Mouse (Mus musculus): ENCODE measurements around the gene Hic2. TPM values are rescaled to one million over a fixed set of nuclear protein-coding genes. Genes with fewer than 3 reads are reported as not detected.

Gene Hic2
- polyA plus RNA-seq, 1 experiment = 4.1 TPM

- no peaks in the 10 kb centered on the region for H3K4me1 ChIP-seq (ENCODE audit: control insufficient read depth, insufficient read depth, low read length)
- WGBS = 95% methylated on average over 2 of the region's 2 CpGs
- no peak for TF ChIP-seq POLR2A (IDR thresholded peaks at IDR 0.05; ENCODE audit: borderline replicate concordance, insufficient read depth, low read length)
- no peak for TF ChIP-seq CTCF (IDR thresholded peaks at IDR 0.05; ENCODE audit: borderline replicate concordance, insufficient read depth, low read depth, low read length)
Measured at GRCm38 (mm10) chr16:17287103-17287502, 53.7 kb downstream of the Hic2 start.

GRCm38 (mm10) chr16:17291016-17291415 is 57.6 kb downstream of the Hic2 start:
- H3K4me1 ChIP-seq (ENCODE audit: control insufficient read depth, insufficient read depth, low read length) = no peaks in the 10 kb centered on the region
- H3K27ac ChIP-seq (ENCODE audit: insufficient read depth, low read length) = no peak overlapping the region
- no peaks in the 10 kb centered on the region for H3K27me3 ChIP-seq (ENCODE audit: control insufficient read depth, insufficient read depth, low read length)
- DNase-seq = no peak
- TF ChIP-seq POLR2A (IDR thresholded peaks at IDR 0.05; ENCODE audit: borderline replicate concordance, insufficient read depth, low read length) = no peak
- H3K4me3 ChIP-seq (replicated peaks; ENCODE audit: insufficient read depth, low read depth, low read length) = no peak overlapping the region
- 60% methylated on average over 2 of the region's 2 CpGs for WGBS

More at GRCm38 (mm10) chr16:17287103-17287502, 53.7 kb downstream of the Hic2 start:
- H3K27ac ChIP-seq (ENCODE audit: insufficient read depth, low read length) = no peak overlapping the region
- no peaks in the 10 kb centered on the region for H3K27me3 ChIP-seq (ENCODE audit: control insufficient read depth, insufficient read depth, low read length)
- DNase-seq = no peak
- H3K4me3 ChIP-seq (replicated peaks; ENCODE audit: insufficient read depth, low read depth, low read length) = no peak overlapping the region

DNA sequence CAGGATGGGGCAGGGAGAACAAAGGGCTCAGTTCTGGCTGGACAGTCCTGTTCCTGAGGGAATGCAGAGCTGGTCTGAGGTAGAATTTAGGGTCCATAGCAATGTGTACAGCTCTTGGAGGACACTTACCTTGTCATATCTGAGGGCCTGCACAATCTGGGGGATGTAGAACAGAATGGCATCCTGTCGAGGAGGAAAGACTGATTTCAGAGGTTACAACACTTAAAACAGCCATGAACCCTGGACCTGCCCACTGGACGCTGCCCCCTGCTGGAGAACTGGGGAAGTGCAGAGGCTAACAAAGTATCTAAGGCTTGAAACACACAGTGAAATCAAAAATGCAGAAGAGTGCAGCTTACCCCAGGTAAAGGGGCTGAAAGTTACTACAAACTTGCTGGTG is 59.4 kb downstream of the Hic2 start:
- no peak for TF ChIP-seq POLR2A (IDR thresholded peaks at IDR 0.05; ENCODE audit: borderline replicate concordance, insufficient read depth, low read length)
- TF ChIP-seq CTCF (IDR thresholded peaks at IDR 0.05; ENCODE audit: borderline replicate concordance, insufficient read depth, low read depth, low read length) = peak; percentile 92
- peak; percentile 46 to 76 for DNase-seq
- 2% methylated on average over 2 of the region's 2 CpGs for WGBS
- no peak overlapping the region for H3K27ac ChIP-seq (ENCODE audit: insufficient read depth, low read length)
- no peaks in the 10 kb centered on the region for H3K27me3 ChIP-seq (ENCODE audit: control insufficient read depth, insufficient read depth, low read length)
- no peaks in the 10 kb centered on the region for H3K4me1 ChIP-seq (ENCODE audit: control insufficient read depth, insufficient read depth, low read length)
- H3K4me3 ChIP-seq (replicated peaks; ENCODE audit: insufficient read depth, low read depth, low read length) = no peak overlapping the region

GRCm38 (mm10) chr16:17300818-17301217 is 67.4 kb downstream of the Hic2 start:
- H3K4me3 ChIP-seq (replicated peaks; ENCODE audit: insufficient read depth, low read depth, low read length) = no peak overlapping the region
- 95% methylated on average over 3 of the region's 3 CpGs for WGBS
- H3K27me3 ChIP-seq (ENCODE audit: control insufficient read depth, insufficient read depth, low read length) = no peaks in the 10 kb centered on the region
- TF ChIP-seq CTCF (IDR thresholded peaks at IDR 0.05; ENCODE audit: borderline replicate concordance, insufficient read depth, low read depth, low read length) (no peak), POLR2A (IDR thresholded peaks at IDR 0.05; ENCODE audit: borderline replicate concordance, insufficient read depth, low read length) (no peak)
- no peaks in the 10 kb centered on the region for H3K4me1 ChIP-seq (ENCODE audit: control insufficient read depth, insufficient read depth, low read length)
- H3K27ac ChIP-seq (ENCODE audit: insufficient read depth, low read length) = no peak overlapping the region
- no peak for DNase-seq

DNA sequence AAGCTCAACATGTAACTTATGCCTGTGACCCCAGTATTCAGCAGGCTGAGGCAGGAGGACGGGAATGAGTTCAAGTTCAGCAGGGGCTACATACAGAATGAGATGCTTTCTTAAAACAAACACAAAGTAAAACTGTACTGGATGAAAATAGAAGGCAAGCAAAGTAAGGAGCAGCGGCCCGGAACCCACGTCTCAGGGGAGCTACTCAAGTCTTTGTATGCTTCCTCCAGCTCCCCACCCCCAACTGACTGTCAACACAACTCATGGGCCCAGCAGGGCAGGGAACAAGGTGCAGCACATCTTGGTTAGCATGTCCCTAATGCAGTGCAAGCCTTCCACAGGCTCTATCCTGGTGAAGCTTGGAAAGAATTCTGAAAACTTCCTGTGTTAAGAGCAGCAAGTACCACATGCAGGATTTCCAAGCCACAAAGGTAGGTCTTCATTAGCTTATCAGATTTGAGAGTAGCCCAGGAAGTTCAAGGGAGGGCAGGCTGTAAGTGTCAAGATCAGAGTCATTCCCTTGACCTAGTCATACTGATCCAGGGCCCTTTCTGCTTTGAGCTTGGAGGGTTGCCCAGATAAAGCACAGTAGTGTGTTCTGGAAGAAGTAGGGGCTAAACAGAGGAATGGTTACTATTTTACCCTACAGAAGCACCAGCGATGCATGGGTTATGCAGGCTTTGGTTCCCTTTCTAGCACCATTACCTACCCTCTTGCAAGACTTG is 70.3 kb downstream of the Hic2 start:
- TF ChIP-seq POLR2A (IDR thresholded peaks at IDR 0.05; ENCODE audit: borderline replicate concordance, insufficient read depth, low read length) = no peak
- no peaks in the 10 kb centered on the region for H3K4me1 ChIP-seq (ENCODE audit: control insufficient read depth, insufficient read depth, low read length)
- H3K4me3 ChIP-seq (replicated peaks; ENCODE audit: insufficient read depth, low read depth, low read length) = no peak overlapping the region
- 81% methylated on average over 5 of the region's 5 CpGs for WGBS
- H3K27me3 ChIP-seq (ENCODE audit: control insufficient read depth, insufficient read depth, low read length) = no peaks in the 10 kb centered on the region
- DNase-seq = no peak
- H3K27ac ChIP-seq (ENCODE audit: insufficient read depth, low read length) = no peak overlapping the region

GRCm38 (mm10) chr16:17307461-17307860 is 74.1 kb downstream of the Hic2 start:
- TF ChIP-seq CTCF (IDR thresholded peaks at IDR 0.05; ENCODE audit: borderline replicate concordance, insufficient read depth, low read depth, low read length) = no peak
- TF ChIP-seq POLR2A (IDR thresholded peaks at IDR 0.05; ENCODE audit: borderline replicate concordance, insufficient read depth, low read length) = no peak
- H3K4me3 ChIP-seq (replicated peaks; ENCODE audit: insufficient read depth, low read depth, low read length) = no peak overlapping the region
- no peaks in the 10 kb centered on the region for H3K4me1 ChIP-seq (ENCODE audit: control insufficient read depth, insufficient read depth, low read length)
- DNase-seq = no peak
- H3K27me3 ChIP-seq (ENCODE audit: control insufficient read depth, insufficient read depth, low read length) = no peaks in the 10 kb centered on the region
- 83% methylated on average over 5 of the region's 5 CpGs for WGBS
- H3K27ac ChIP-seq (ENCODE audit: insufficient read depth, low read length) = no peak overlapping the region

DNA sequence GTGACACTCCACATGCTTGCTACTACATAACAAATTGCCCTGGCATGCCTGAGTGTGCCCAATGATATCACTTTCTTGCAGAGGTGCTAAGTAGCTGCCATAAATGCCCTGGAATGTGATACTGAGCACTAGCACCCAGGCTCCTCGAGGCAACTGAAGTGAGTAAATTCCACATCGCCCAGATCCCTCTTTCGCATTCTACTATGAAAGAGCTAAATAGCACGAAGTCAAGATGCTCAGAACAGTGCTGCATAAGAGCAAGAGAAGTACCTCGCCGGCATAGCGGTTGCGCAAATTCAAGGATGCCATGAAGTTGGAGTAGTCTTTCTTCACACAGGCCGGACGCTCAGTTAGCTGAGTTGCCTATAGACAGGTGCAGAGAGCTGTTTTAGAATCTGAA is 75.7 kb downstream of the Hic2 start:
- no peak overlapping the region for H3K27ac ChIP-seq (ENCODE audit: insufficient read depth, low read length)
- WGBS = 97% methylated on average over 10 of the region's 10 CpGs
- no peak for TF ChIP-seq CTCF (IDR thresholded peaks at IDR 0.05; ENCODE audit: borderline replicate concordance, insufficient read depth, low read depth, low read length)

GRCm38 (mm10) chr16:17312531-17312930 is 79.2 kb downstream of the Hic2 start:
- Histone ChIP-seq H3K4me3 (replicated peaks; ENCODE audit: insufficient read depth, low read depth, low read length) (no peak overlapping the region), H3K27me3 (ENCODE audit: control insufficient read depth, insufficient read depth, low read length) (no peaks in the 10 kb centered on the region), H3K27ac (ENCODE audit: insufficient read depth, low read length) (no peak overlapping the region), H3K4me1 (ENCODE audit: control insufficient read depth, insufficient read depth, low read length) (no peaks in the 10 kb centered on the region)
- TF ChIP-seq CTCF (IDR thresholded peaks at IDR 0.05; ENCODE audit: borderline replicate concordance, insufficient read depth, low read depth, low read length) = no peak
- no peak for TF ChIP-seq POLR2A (IDR thresholded peaks at IDR 0.05; ENCODE audit: borderline replicate concordance, insufficient read depth, low read length)
- WGBS = 75% methylated on average over 5 of the region's 5 CpGs
- DNase-seq = no peak

More for the DNA sequence above, 75.7 kb downstream of the Hic2 start:
- no peak for DNase-seq
- no peaks in the 10 kb centered on the region for H3K27me3 ChIP-seq (ENCODE audit: control insufficient read depth, insufficient read depth, low read length)
- no peaks in the 10 kb centered on the region for H3K4me1 ChIP-seq (ENCODE audit: control insufficient read depth, insufficient read depth, low read length)
- no peak overlapping the region for H3K4me3 ChIP-seq (replicated peaks; ENCODE audit: insufficient read depth, low read depth, low read length)

Other genes with a start within 250 kb of the Hic2 start
- 2.2 and 2.3 TPM in 2 replicates for gene Ypel1, start 163.9 kb upstream of the Hic2 start, polyA plus RNA-seq (2012; rRNA removed)
- gene Ppil2, start 122.3 kb upstream of the Hic2 start, polyA plus RNA-seq (2012; rRNA removed) = 108 and 111 TPM in 2 replicates
- gene 2610318N02Rik, start 108.4 kb upstream of the Hic2 start, polyA plus RNA-seq (2012; rRNA removed) = 0.81 and 1.2 TPM in 2 replicates
- gene Sdf2l1, start 101.2 kb upstream of the Hic2 start, polyA plus RNA-seq (2012; rRNA removed) = 20.4 and 21.5 TPM in 2 replicates
- 13.8 and 15.3 TPM in 2 replicates for gene Ydjc, start 89.0 kb upstream of the Hic2 start, polyA plus RNA-seq (2012; rRNA removed)
- 1.5 TPM in 2 replicates for gene Ccdc116, start 86.3 kb upstream of the Hic2 start, polyA plus RNA-seq (2012; rRNA removed)
- 128 and 133 TPM in 2 replicates for gene Ube2l3, start 30.9 kb upstream of the Hic2 start, polyA plus RNA-seq (2012; rRNA removed)
- 0.55 and 0.57 TPM in 2 replicates for gene Rimbp3, start 25.0 kb upstream of the Hic2 start, polyA plus RNA-seq (2012; rRNA removed)
- gene Tmem191c, start 42.5 kb downstream of the Hic2 start, polyA plus RNA-seq (2012; rRNA removed) = 59.3 and 66.9 TPM in 2 replicates
- 6.0 and 6.5 TPM in 2 replicates for gene Serpind1, start 97.8 kb downstream of the Hic2 start, polyA plus RNA-seq (2012; rRNA removed)
- 9.4 and 10.1 TPM in 2 replicates for gene Snap29, start 172.4 kb downstream of the Hic2 start, polyA plus RNA-seq (2012; rRNA removed)
- gene Pi4ka, start 172.7 kb downstream of the Hic2 start, polyA plus RNA-seq (2012; rRNA removed) = 251 and 265 TPM in 2 replicates
- gene Crkl, start 218.4 kb downstream of the Hic2 start, polyA plus RNA-seq (2012; rRNA removed) = 37.9 and 41.0 TPM in 2 replicates